Mouse (Mus musculus) embryonic facial prominence, embryonic 10.5 days (tissue): ENCODE measurements around the gene Nxf1. TPM values are rescaled to one million over a fixed set of nuclear protein-coding genes. Genes with fewer than 3 reads are reported as not detected.

Source experiments
- DNase-seq: peaks from one replicate; pipeline ENCODE4 v3.0.0-alpha.2; 2017; ENCODE audit warnings: low spot score
- H3K27ac ChIP-seq: fragments of 300-500 bp; sonication (generic); replicated peaks from 2 replicates; pipeline ENCODE4 v1.5.1; 2016; ENCODE audit warnings: mild to moderate bottlenecking
- H3K27me3 ChIP-seq: fragments of 300-500 bp; sonication (generic); replicated peaks from 2 replicates; pipeline ENCODE4 v1.6.1; 2016; ENCODE audit warnings: low read depth, mild to moderate bottlenecking; ENCODE audit not compliant: poor library complexity, severe bottlenecking
- H3K36me3 ChIP-seq: fragments of 300-500 bp; sonication (generic); replicated peaks from 2 replicates; pipeline ENCODE4 v1.6.1; 2016; ENCODE audit warnings: mild to moderate bottlenecking, moderate library complexity
- H3K4me1 ChIP-seq: fragments of 300-500 bp; sonication (generic); 2 replicates; pipeline ENCODE4 v1.6.1; 2016
- H3K4me3 ChIP-seq: fragments of 300-500 bp; sonication (generic); 2 replicates; pipeline ENCODE4 v1.5.1; 2016; ENCODE audit warnings: mild to moderate bottlenecking, moderate library complexity
- H3K9me3 ChIP-seq: fragments of 300-500 bp; sonication (generic); 2 replicates; pipeline ENCODE4 v1.6.1; 2016; ENCODE audit warnings: mild to moderate bottlenecking
- WGBS: fragments of 180-500 bp; shearing (Covaris S2); methylation state at CpG from one replicate; pipeline ENCODE4 v1.1.7; 2016; 5-methylcytosine and 5-hydroxymethylcytosine counted together
- polyA plus RNA-seq: library from polyadenylated mRNA; unstranded; fragments of >200 nt; fragmentation: Nextera tagmentation; extraction: Ambion mirVana; gene quantifications from 2 replicates; pipeline ENCODE4 v1.2.1, GENCODE M21; 2016

The Nxf1 gene
- polyA plus RNA-seq, 1 experiment from 2014 or later: 254 TPM

- DNase-seq: peak; percentile 93
- under 1% methylated on average over 32 of the region's 32 CpGs for WGBS
- H3K4me1 ChIP-seq: peaks cover 28% of the 10 kb centered on the region
- peak within 1 kb of the TSS; percentile 92 for H3K27ac ChIP-seq
- no peaks in the 10 kb centered on the region for H3K9me3 ChIP-seq
- peaks cover 44% of the 10 kb centered on the region for H3K36me3 ChIP-seq
- H3K4me3 ChIP-seq: peak within 1 kb of the TSS; percentile 82
- H3K27me3 ChIP-seq: no peaks in the 10 kb centered on the region
Observed at GRCm38 (mm10) chr19:8786008-8786781, 29.3 kb downstream of the Nxf1 start, which contains the start of gene Taf6l. Taf6l (minus strand) TSS chr19:8786417.

GRCm38 (mm10) chr19:8788521-8788920, 31.6 kb downstream of the Nxf1 start:
- Histone ChIP-seq H3K27me3 (no peaks in the 10 kb centered on the region), H3K4me3 (peak overlapping the region; percentile 25; the same call in 1 of the 2 replicates), H3K27ac (no peak overlapping the region), H3K36me3 (peaks cover 42% of the 10 kb centered on the region), H3K9me3 (0 out of 2 replicates have a peak, but pooled peaks cover 2% of the 10 kb centered on the region), H3K4me1 (peaks cover 28% of the 10 kb centered on the region)
- DNase-seq: no peak
- WGBS: 19% methylated on average over 3 of the region's 3 CpGs

GRCm38 (mm10) chr19:8789171-8789570, 32.3 kb downstream of the Nxf1 start:
- no peak overlapping the region for H3K27ac ChIP-seq
- peaks cover 42% of the 10 kb centered on the region for H3K36me3 ChIP-seq
- H3K4me3 ChIP-seq: no peak overlapping the region
- WGBS: 65% methylated on average over 1 of the region's 1 CpGs
- H3K9me3 ChIP-seq: 0 out of 2 replicates have a peak, but pooled peaks cover 2% of the 10 kb centered on the region
- H3K4me1 ChIP-seq: peaks cover 28% of the 10 kb centered on the region
- no peak for DNase-seq
- no peaks in the 10 kb centered on the region for H3K27me3 ChIP-seq

- Histone ChIP-seq H3K9me3 (0 out of 2 replicates have a peak, but pooled peaks cover 2% of the 10 kb centered on the region), H3K4me3 (no peak overlapping the region), H3K27ac (no peak overlapping the region), H3K27me3 (no peaks in the 10 kb centered on the region), H3K4me1 (peaks cover 24% of the 10 kb centered on the region), H3K36me3 (peaks cover 48% of the 10 kb centered on the region)
- no peak for DNase-seq
- WGBS: 85% methylated on average over 7 of the region's 7 CpGs
Observed at GRCm38 (mm10) chr19:8790171-8790570, 33.3 kb downstream of the Nxf1 start.

- peaks cover 27% of the 10 kb centered on the region for H3K4me1 ChIP-seq
- DNase-seq: peak; percentile 92
- peak within 1 kb of the TSS; percentile 89 for H3K27ac ChIP-seq
- H3K27me3 ChIP-seq: no peaks in the 10 kb centered on the region
- H3K9me3 ChIP-seq: no peaks in the 10 kb centered on the region
- H3K36me3 ChIP-seq: peaks cover 37% of the 10 kb centered on the region
- WGBS: 2% methylated on average over 25 of the region's 25 CpGs
- peak within 1 kb of the TSS; percentile 87 for H3K4me3 ChIP-seq
Observed at GRCm38 (mm10) chr19:8798264-8798946, 41.5 kb downstream of the Nxf1 start, which contains the start of gene Polr2g. Polr2g (minus strand) TSS chr19:8798577.

GRCm38 (mm10) chr19:8798947-8799315, 42.1 kb downstream of the Nxf1 start:
- H3K4me1 ChIP-seq: peaks cover 27% of the 10 kb centered on the region
- no peaks in the 10 kb centered on the region for H3K27me3 ChIP-seq
- H3K27ac ChIP-seq: peak overlapping the region; percentile 89; the same call in 1 of the 2 replicates
- peak overlapping the region; percentile 87 for H3K4me3 ChIP-seq
- H3K9me3 ChIP-seq: no peaks in the 10 kb centered on the region
- peaks cover 37% of the 10 kb centered on the region for H3K36me3 ChIP-seq
- no peak for DNase-seq

- Histone ChIP-seq H3K4me1 (peaks cover 24% of the 10 kb centered on the region), H3K4me3 (peak within 1 kb of the TSS; percentile 71), H3K9me3 (no peaks in the 10 kb centered on the region), H3K36me3 (peaks cover 44% of the 10 kb centered on the region), H3K27me3 (no peaks in the 10 kb centered on the region), H3K27ac (peak within 1 kb of the TSS; percentile 91)
- under 1% methylated on average over 30 of the region's 30 CpGs for WGBS
- DNase-seq: peak; percentile 95
Observed at GRCm38 (mm10) chr19:8802130-8802821, 45.4 kb downstream of the Nxf1 start, which contains the start of gene Zbtb3. Zbtb3 (plus strand) TSS chr19:8802555.

- peak overlapping the region; percentile 71 for H3K4me3 ChIP-seq
- WGBS: 91% methylated on average over 9 of the region's 9 CpGs
- no peak for DNase-seq
- H3K27ac ChIP-seq: peak overlapping the region; percentile 91
- no peaks in the 10 kb centered on the region for H3K27me3 ChIP-seq
- H3K4me1 ChIP-seq: peaks cover 18% of the 10 kb centered on the region
- H3K9me3 ChIP-seq: no peaks in the 10 kb centered on the region
- peaks cover 55% of the 10 kb centered on the region for H3K36me3 ChIP-seq
Observed at GRCm38 (mm10) chr19:8803204-8803780, 46.4 kb downstream of the Nxf1 start.

- no peaks in the 10 kb centered on the region for H3K27me3 ChIP-seq
- H3K4me1 ChIP-seq: peaks cover 14% of the 10 kb centered on the region
- no peak overlapping the region for H3K27ac ChIP-seq
- H3K4me3 ChIP-seq: no peak overlapping the region
- peaks cover 62% of the 10 kb centered on the region for H3K36me3 ChIP-seq
- no peak for DNase-seq
- WGBS: 92% methylated on average over 11 of the region's 11 CpGs
- H3K9me3 ChIP-seq: no peaks in the 10 kb centered on the region
Observed at GRCm38 (mm10) chr19:8803879-8804660, 47.2 kb downstream of the Nxf1 start.

- 92% methylated on average over 5 of the region's 5 CpGs for WGBS
- DNase-seq: no peak
- H3K4me3 ChIP-seq: no peak overlapping the region
- peaks cover 89% of the 10 kb centered on the region for H3K36me3 ChIP-seq
- H3K4me1 ChIP-seq: peaks cover 10% of the 10 kb centered on the region
- H3K9me3 ChIP-seq: no peaks in the 10 kb centered on the region
- no peaks in the 10 kb centered on the region for H3K27me3 ChIP-seq
- no peak overlapping the region for H3K27ac ChIP-seq
Observed at GRCm38 (mm10) chr19:8806810-8807209, 49.9 kb downstream of the Nxf1 start.

- no peak for DNase-seq
- Histone ChIP-seq H3K9me3 (no peaks in the 10 kb centered on the region), H3K36me3 (peaks cover 69% of the 10 kb centered on the region), H3K4me3 (no peak overlapping the region), H3K4me1 (peaks cover 29% of the 10 kb centered on the region), H3K27ac (no peak overlapping the region), H3K27me3 (no peaks in the 10 kb centered on the region)
- 88% methylated on average over 11 of the region's 11 CpGs for WGBS
Observed at GRCm38 (mm10) chr19:8815812-8816211, 58.9 kb downstream of the Nxf1 start.
